Mouse (Mus musculus) yolk sac, embryonic 10.5 days (tissue): Measurements from ENCODE around the gene Caps2.
"Not testable (repeated sequence)": the region's sequence is repeated elsewhere in the genome, so short reads cannot be mapped to it uniquely, and the experiment has no call there.

ENCODE experiments used
- DNase-seq: peaks from one replicate; pipeline ENCODE4 v3.0.0-alpha.2; 2017; ENCODE audit warnings: low spot score

The Caps2 gene

DNA sequence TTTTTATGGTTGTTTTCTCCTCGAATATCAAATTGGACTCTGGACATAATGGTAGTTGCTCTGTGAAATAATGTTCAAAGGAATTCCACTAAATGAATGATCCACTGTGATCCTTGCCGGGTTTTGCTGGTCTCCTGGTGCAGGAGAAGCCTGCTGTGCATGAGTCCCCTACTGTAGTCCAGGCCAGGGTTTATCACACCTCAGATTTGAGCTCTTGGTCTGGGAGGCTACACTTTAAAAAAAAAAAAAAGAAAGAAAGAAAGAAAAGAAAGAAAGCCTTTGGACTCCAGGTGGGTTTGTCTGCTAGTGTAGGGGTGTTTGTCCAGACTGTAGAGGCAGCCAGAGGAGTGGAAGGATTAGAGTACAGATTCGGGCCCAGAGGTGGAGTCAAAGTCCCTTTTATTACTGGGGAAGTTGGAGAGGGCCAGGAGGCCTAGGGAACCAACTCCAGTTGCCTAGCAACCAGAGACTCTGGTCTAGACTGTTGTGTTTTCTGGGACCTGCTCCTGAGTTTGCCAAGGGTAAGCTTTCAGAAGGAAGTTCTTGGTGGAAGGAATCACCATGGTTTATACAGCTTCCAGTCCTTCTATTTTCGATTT lies at the start of gene Caps2:
Gene Caps2, plus strand, starts transcription at position 454 of the 599 bp plus-strand sequence.
- peak; percentile 57 for DNase-seq

DNA sequence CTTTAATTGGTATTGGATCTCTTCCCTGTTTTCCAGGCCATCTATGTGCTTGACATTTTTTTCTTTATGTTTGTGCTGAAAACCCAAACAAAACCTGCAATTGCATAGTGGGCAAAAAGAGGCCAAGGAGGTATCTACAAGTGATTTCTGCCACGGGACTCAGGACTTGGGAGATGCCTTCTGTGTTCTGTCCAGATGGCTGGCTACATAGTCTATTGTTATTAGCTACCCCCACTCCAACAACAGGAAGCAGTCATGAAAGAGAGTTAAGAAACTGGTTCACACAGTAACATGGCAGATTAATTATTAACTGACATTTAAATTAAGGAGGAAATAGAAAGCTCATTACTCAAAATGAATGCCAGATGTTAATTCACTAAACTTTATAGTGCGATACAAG lies 38.3 kb upstream of the Caps2 start:
- DNase-seq = not testable (repeated sequence)

DNA sequence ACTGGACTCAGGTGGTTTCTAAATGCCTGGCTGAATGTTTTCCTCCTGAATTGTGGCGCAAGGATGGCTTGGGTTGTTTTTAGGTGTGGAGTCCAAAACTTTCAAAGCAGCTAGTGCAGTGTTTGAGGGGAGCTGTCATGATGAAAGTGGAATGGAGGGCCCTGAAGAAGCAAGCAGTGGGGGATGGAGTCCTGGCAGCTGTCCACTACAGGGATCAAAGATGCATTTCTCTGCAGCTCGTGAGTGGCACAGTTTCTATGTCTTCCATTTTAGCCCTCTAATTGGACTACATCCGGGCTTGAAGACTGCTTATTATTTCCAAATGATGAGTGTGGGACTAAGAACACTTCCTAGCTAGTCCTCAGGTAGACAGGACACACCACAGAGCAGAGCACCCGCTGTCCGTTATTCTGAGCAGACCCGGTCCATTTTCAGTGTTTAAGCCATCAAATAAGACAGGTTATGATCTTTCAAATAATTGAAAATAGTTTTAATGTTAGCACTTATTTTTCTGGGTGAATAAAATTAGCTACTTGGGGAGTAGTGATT lies 35.7 kb upstream of the Caps2 start:
- DNase-seq = not testable (repeated sequence)

DNA sequence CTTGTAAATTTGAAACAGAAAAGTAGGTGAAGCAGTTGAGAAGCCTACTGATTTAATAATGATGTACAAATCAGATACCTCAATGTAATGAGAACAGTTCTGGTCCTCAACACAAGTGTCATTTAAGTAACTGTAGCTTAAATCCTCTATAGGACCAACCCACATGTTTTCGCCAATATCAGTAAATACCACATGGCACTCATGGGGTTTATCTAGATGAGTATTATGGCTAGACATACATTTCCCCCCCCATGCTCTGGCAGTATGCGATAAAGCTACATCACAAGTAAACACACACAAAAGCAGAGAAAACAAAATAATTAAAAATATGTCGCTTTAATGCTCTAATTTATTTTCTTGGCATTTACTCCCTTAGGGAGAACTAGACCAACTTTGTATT lies 31.2 kb upstream of the Caps2 start:
- DNase-seq = no peak

DNA sequence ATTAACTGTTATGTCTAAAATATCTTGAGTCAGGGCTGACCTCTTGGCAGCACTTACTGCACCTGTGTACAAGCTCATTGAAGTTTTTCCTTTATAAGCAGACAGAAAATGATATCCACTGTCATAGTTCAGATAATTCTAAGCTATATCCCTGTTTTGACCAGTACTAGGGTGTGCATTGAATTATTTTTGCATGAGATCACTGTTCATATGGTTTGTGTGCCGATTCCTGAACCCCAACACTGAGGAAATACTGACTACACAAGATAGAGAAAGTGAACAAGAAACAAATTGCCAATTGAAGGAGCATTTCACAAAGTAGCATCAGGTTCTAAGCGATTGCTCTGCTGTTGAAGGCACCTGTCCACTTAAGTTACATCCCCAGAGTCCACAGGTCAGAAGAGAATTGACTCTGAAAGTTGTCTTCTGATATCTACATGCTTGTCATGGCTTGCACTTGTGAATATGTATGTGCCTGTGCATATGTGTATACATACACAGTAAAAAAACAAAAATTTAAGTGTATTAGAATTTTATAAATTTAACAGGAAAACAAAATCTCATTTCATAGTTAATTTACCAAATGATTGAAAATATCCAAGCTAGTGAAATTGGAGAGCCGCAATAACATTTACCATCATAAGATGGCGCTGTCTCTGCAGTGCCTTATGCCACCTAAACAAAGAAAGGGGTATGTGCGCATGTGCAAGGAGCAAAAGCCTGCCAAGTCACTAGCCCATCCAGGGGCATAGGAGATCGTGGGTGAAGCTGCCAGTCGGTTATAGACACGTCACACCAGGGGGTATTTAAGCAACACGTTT lies 25.2 kb upstream of the Caps2 start:
- peak; percentile 26 for DNase-seq

DNA sequence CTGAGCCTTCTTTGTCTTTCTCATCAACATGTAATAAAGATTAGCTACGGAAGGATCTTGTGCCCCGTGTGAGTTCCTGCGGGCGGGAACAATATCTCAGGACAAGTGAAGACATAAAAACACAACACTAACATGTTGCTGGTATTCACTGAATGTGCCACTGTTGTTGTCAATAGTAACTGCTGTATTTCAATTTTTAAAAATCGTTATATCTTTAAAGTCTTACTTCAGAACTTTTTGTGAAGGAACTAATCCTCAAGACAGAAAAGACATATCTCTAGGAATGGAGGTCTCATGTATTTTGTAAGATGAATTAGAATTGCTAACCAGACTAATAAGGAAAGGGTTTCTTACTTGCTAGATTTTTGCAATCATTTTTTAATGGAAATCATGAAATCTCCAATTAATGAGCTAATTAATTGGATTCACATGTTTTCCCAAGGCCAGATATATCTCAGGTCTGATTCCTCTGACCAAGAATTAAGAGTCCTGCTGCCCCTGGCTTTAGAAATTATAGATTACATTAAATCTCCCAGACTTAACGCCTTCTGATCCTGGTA lies 24.5 kb upstream of the Caps2 start:
- no peak for DNase-seq

DNA sequence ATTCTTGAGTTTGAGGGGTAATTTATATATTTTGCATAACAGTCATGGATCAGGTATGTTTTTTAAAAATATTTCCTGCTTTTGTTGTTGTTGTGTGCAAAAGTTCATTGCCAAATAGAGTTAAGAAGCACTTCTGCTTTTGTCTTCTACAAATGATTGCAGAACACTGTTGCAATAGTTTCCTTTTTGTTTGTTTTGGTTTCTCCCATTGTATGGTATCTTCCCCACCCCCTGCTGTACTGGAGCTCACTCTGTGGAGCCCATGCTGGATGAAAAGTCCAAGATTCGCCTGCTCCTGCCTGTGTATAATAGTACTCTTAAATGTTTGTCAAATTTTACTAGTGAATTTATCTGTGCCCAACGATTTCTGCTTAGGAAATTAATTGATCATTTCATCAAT lies 23.6 kb upstream of the Caps2 start:
- DNase-seq = no peak

DNA sequence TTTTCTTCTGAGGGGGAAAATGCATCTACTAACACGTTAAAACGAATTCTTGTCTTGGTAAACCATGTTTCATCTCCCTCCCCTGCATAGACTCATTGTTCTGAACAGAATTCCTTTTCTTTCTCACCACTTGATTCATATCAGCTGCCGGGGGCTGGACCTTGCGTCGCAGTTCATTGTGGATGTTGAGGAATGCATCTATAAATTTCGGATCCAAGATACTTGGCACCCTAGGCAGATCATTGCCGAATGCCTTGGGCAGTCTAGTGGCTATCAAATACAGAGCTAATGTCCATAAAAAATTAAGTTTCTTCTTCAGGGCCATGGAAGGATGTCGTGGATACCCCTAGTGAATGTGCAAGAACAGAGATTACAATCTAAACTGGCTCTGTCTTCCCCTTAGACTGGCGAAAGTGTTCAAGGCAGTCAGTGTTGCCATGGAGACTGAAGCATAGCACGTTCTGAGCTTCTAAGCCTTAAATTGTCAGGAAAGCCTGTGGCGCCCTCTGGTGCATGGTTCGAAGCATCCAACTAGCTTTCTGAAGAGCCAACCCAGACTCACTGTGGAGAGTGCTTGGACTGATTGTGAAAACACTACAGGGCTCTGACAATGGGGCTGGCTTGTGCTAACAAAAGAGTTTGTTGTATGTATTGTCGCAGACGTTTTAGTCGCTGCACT lies 3.4 kb upstream of the Caps2 start, which contains the start of gene Glipr1l3:
Gene Glipr1l3, minus strand, starts transcription at position 446 of the 679 bp plus-strand sequence.
- DNase-seq = peak; percentile 55

DNA sequence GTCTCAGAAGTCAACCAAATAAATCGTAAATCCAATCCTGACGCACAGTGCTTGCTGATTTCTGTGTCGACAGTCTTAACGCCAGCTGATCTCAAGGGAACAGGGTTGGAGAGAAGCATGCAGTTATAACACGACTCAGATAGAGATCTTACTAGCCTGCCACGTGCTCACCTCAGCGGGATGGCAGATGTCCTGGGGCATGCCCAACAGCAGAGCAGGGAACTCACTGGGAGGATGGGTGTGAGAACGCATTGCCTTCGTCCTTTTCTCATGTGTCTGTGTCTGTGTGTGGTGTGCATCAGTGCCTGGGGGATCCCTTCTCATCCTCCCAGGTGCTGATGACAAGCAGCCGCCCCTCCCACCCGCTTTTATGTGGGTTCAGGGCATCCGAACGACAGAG lies 13.6 kb downstream of the Caps2 start:
- DNase-seq = not testable (repeated sequence)

DNA sequence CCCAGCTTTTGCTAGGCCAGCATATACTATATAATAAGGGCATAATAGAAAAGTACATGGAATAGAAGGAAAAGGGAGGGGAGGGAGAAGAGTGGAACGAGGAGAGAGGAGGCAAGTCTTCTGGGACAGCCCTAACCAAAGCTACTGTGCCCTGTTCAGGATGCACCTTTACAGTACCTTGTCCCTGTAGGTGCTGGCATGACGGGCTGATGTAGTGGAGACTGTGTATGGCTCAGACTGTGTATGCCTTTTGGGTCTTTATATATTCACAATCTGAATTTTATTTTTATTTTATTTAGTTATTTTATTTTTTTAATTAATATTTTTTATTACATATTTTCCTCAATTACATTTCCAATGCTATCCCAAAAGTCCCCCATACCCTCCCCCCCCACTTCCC lies 30.5 kb downstream of the Caps2 start:
- not testable (repeated sequence) for DNase-seq

DNA sequence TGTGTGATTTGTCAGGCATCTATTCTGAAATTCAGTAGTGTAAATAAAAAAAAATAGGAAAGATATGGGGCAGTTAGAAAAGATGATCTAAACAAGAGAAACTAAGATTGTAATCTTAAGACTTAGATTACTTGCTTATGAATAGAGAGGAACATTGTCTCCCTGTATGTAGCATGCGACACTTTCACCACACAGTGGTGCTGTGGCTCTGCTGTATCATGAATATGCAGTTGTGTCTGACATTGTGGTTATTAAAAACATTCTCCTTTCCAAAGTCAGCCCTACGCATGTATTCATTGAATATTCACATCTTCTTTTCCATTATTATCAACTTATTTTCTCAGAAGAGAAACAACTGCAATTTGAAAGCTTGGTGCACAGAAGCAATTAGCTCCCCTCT lies 40.0 kb downstream of the Caps2 start:
- DNase-seq = no peak

DNA sequence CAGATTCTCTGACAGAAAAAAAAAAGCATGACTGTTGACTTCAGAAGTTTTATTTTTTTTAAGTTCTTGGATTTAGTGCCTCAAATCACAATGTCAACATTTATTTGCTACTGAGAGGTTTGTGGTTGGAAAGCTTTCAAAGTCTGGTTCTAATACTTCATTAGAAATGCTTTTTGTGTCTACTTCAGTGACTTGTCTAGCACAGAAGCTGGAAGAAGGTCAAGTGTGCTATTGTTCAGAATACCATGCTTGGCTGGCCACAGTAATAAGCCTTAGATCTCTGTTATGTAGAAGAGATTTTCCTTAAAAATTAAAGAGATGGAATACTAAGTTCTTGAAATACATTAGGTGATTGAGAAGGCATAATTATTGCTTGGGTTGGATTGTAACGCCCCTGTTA lies 63.7 kb downstream of the Caps2 start:
- no peak for DNase-seq

DNA sequence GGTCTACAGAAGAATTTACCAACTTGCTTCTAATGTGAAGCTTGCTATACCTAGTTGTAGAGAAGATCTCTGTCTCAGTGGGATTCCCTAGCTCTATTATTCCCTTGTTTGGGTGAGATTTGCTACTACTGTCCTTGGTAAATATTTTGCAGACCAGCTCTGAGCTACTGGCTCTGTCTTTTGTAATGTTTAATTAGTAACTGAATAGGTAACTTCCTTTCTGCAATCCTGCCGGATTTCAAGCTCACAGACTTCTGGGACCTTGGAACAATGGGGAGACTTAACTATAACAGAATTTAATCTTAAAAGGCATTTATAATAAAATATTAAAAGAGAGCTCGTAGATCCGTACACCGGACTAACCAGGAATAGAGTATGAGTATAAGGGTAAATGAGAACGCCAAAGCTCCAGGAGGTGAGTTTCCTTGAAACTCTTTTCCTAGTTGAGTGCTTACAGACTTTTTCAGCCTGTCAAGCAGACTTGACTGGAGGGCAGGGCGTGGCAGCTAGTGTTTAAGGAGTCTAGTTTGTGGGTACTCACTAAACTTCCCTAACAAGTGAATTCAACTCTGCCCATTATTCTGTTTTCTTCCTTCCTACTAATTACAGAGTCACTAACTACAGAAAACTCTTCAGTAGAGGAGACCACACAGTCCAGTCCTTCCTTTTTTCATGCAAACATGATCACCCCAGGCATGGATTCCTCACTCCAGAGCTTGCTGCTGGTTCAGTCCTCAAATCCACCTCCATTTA lies 65.8 kb downstream of the Caps2 start:
- DNase-seq = not testable (repeated sequence)

DNA sequence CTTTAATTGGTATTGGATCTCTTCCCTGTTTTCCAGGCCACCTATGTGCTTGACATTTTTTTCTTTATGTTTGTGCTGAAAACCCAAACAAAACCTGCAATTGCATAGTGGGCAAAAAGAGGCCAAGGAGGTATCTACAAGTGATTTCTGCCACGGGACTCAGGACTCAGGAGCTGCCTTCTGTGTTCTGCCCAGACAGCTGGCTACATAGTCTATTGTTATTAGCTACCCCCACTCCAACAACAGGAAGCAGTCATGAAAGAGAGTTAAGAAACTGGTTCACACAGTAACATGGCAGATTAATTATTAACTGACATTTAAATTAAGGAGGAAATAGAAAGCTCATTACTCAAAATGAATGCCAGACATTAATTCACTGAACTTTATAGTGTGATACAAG lies 69.3 kb downstream of the Caps2 start:
- not testable (repeated sequence) for DNase-seq

DNA sequence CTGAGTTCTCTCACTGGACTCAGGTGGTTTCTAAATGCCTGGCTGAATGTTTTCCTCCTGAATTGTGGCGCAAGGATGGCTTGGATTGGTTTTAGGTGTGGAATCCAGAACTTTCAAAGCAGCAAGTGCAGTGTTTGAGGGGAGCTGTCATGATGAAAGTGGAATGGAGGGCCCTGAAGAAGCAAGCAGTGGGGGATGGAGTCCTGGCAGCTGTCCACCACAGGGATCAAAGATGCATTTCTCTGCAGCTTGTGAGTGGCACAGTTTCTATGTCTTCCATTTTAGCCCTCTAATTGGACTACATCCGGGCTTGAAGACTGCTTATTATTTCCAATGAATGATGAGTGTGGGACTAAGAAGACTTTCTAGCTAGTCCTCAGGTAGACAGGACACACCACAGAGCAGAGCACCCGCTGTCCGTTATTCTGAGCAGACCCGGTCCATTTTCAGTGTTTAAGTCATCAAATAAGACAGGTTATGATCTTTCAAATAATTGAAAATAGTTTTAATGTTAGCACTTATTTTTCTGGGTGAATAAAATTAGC lies 72.0 kb downstream of the Caps2 start:
- DNase-seq = not testable (repeated sequence)

DNA sequence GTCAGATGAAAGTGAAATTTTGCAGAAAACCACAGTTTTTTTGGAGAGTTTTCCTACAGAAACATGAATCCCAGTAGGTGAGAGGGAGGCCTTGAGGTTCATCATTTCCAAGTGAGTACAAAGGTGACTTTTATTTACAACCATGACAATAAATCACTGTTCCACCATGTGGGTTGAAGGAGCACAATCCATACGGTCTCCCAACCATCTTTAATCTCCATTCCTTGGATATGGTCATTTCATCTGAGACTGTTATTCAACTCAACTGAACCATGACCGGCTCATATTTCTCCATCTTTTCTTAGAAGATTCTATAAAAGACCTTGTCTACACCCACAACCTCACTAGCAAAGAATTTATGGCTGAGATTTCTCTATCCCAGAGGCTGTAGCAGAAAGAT lies 84.9 kb downstream of the Caps2 start:
- no peak for DNase-seq

DNA sequence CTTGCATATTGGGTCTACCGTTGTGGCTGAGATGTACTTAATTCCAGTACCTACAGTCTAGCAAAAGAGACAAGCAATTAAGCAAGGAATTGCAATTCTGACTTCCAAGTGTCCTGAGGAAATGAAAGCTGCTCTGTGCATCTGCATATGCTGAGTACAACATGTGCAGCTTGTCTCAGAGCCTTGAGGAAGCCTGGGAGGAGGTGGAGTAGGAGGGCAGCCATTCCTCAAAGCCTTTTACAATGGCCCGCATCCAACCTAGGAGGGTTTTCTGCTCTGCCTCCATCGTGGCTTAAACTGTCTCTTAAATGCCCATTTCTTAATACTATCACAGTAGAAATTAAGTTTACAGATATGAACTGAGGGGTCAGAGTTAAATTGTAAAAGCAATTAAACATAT lies 100.0 kb downstream of the Caps2 start:
- DNase-seq = no peak
